ENCODE assay signal across 15 mouse cellular contexts in the genomic region with DNA sequence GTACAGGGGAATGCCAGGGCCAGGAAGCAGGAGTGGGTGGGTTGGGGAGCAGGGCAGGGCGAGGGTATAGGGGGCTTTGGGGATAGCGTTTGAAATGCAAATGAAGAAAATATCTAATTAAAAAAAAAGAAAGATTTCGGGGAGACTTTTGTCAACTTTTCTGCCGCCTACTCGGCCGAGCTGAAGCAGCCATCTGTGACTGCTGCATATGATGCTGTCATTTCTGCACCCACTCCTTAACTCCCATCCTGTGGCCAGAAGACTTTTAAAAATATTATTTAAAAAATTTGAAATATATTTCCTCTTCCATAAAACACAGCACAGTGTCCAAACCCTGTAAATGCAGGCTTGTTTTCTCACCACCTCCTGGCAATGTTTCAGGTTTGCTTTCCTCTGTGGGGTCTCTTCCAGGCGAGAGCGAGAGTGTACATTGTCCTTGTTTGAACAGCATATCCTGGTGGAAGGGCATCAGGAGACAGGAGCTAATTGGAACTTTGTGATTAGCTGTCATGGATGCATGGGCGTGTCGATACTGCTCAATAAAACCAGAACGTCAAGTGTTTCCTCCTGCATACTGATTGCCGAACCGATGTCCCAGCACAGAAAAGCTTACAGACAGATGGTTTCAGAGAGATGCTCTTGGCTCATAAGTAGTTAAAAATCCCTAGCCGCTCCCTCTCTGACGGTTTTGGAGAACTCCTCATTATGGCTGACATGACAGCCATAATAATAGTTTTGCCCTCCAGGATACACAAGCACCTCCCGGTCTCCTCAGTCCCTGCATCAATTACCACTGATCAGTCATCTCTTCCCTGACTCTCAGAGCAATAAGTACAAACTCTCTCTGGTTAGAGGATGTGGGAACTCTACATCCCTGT. TPM values are rescaled to one million over a fixed set of nuclear protein-coding genes. Genes with fewer than 3 reads are reported as not detected.
DNase-seq lines count a peak whose midpoint lies in the region; ATAC-seq lines count a peak whose summit lies in the region.
"Had no signal": no experiment of that assay in that cellular context is flagged by ENCODE, and none has a peak within 500 bp of the region (broad histone marks: within the 10 kb centered on the region; RNA-seq: fewer than 3 reads in every experiment).

No protein-coding gene starts in this region.

- no peak for DNase-seq in forebrain, embryonic 11.5 days (ENCODE audit: low spot score)
- peak; percentile 37 to 41 for DNase-seq in layer of hippocampus, postnatal 36 days
- peak; percentile 32 to 49 for DNase-seq in right cerebral cortex, postnatal 36 days (ENCODE audit: low spot score in 2 of 2)
- DNase-seq in lung, postnatal 14 days: no peak
- DNase-seq in testis, postnatal 14 days (ENCODE audit: low spot score): no peak
- DNase-seq: cerebellum, adult 9-11 months; heart, postnatal 10 days; lung, postnatal 4 days; thymus, postnatal 25 days had no signal

- H3K4me2 ChIP-seq in forebrain, embryonic 13.5 days: peak overlapping the region; percentile 9
- no peak overlapping the region for H3K4me2 ChIP-seq in forebrain, embryonic 11.5 days (ENCODE audit: low read depth, low read length, severe bottlenecking)
- no peak overlapping the region for H3K4me2 ChIP-seq in neural tube, embryonic 13.5 days
- no peak overlapping the region for H3K4me2 ChIP-seq in neural tube, embryonic 15.5 days
- H3K4me2 ChIP-seq: liver, embryonic 15.5 days had no signal

- peak; percentile 78 for ATAC-seq in forebrain, embryonic 13.5 days
- ATAC-seq in forebrain, embryonic 11.5 days (replicated peaks; ENCODE audit: low FRiP score): no peak
- peak; percentile 23; the same call in 1 of the 2 replicates for ATAC-seq in neural tube, embryonic 13.5 days (ENCODE audit: low read depth)
- no peak for ATAC-seq in neural tube, embryonic 15.5 days (ENCODE audit: low FRiP score)

- peaks cover 32% of the 10 kb centered on the region for H3K4me1 ChIP-seq in forebrain, embryonic 13.5 days
- H3K4me1 ChIP-seq in forebrain, embryonic 11.5 days (replicated peaks; ENCODE audit: control insufficient read depth, insufficient read depth, low read length): no peaks in the 10 kb centered on the region
- H3K4me1 ChIP-seq in neural tube, embryonic 13.5 days (replicated peaks): peaks cover 11% of the 10 kb centered on the region
- H3K4me1 ChIP-seq in neural tube, embryonic 15.5 days: peaks cover 14% of the 10 kb centered on the region; the same call in 1 of the 2 replicates
- H3K4me1 ChIP-seq: liver, embryonic 15.5 days had no signal

- H3K4me3 ChIP-seq in forebrain, embryonic 13.5 days: no peak overlapping the region
- no peak overlapping the region for H3K4me3 ChIP-seq in forebrain, embryonic 11.5 days (ENCODE audit: low read depth, low read length)
- no peak overlapping the region for H3K4me3 ChIP-seq in neural tube, embryonic 13.5 days
- H3K4me3 ChIP-seq in neural tube, embryonic 15.5 days (replicated peaks): no peak overlapping the region
- H3K4me3 ChIP-seq: erythroblast, embryonic 14.5 days; liver, embryonic 15.5 days; myocyte had no signal

- no peaks in the 10 kb centered on the region for H3K36me3 ChIP-seq in forebrain, embryonic 13.5 days (ENCODE audit: poor library complexity, severe bottlenecking)
- no peaks in the 10 kb centered on the region for H3K36me3 ChIP-seq in forebrain, embryonic 11.5 days (ENCODE audit: control insufficient read depth, insufficient read depth, low read length)
- no peaks in the 10 kb centered on the region for H3K36me3 ChIP-seq in neural tube, embryonic 13.5 days
- no peaks in the 10 kb centered on the region for H3K36me3 ChIP-seq in neural tube, embryonic 15.5 days
- H3K36me3 ChIP-seq: liver, embryonic 15.5 days had no signal

- 44% methylated on average over 16 of the region's 16 CpGs for WGBS in forebrain, embryonic 13.5 days
- WGBS in forebrain, embryonic 11.5 days: 73% methylated on average over 16 of the region's 16 CpGs
- 63% methylated on average over 16 of the region's 16 CpGs for WGBS in neural tube, embryonic 13.5 days
- WGBS in neural tube, embryonic 15.5 days: 53% methylated on average over 16 of the region's 16 CpGs

- no peaks in the 10 kb centered on the region for H3K9me3 ChIP-seq in forebrain, embryonic 13.5 days (replicated peaks)
- H3K9me3 ChIP-seq in forebrain, embryonic 11.5 days (ENCODE audit: control insufficient read depth, low read length): no peaks in the 10 kb centered on the region
- no peaks in the 10 kb centered on the region for H3K9me3 ChIP-seq in neural tube, embryonic 13.5 days
- H3K9me3 ChIP-seq in neural tube, embryonic 15.5 days (replicated peaks): no peaks in the 10 kb centered on the region
- H3K9me3 ChIP-seq: liver, embryonic 15.5 days had no signal

- H3K27ac ChIP-seq in forebrain, embryonic 13.5 days: peak overlapping the region; percentile 21
- H3K27ac ChIP-seq in forebrain, embryonic 11.5 days (ENCODE audit: low read depth, low read length): no peak overlapping the region
- no peak overlapping the region for H3K27ac ChIP-seq in neural tube, embryonic 13.5 days (replicated peaks)
- H3K27ac ChIP-seq in neural tube, embryonic 15.5 days (replicated peaks): no peak overlapping the region
- H3K27ac ChIP-seq: liver, embryonic 15.5 days had no signal

- no peaks in the 10 kb centered on the region for H3K27me3 ChIP-seq in forebrain, embryonic 13.5 days
- H3K27me3 ChIP-seq in forebrain, embryonic 11.5 days (ENCODE audit: control insufficient read depth, insufficient read depth, low read length): no peaks in the 10 kb centered on the region
- no peaks in the 10 kb centered on the region for H3K27me3 ChIP-seq in neural tube, embryonic 13.5 days
- H3K27me3 ChIP-seq in neural tube, embryonic 15.5 days (replicated peaks): no peaks in the 10 kb centered on the region
- H3K27me3 ChIP-seq: liver, embryonic 15.5 days had no signal

- H3K9ac ChIP-seq in forebrain, embryonic 13.5 days: no peak overlapping the region
- H3K9ac ChIP-seq in forebrain, embryonic 11.5 days (ENCODE audit: low read length): no peak overlapping the region
- H3K9ac ChIP-seq in neural tube, embryonic 13.5 days: no peak overlapping the region
- H3K9ac ChIP-seq in neural tube, embryonic 15.5 days (replicated peaks): no peak overlapping the region
- H3K9ac ChIP-seq: liver, embryonic 15.5 days had no signal

RNA-seq across cellular contexts. Expression of a gene that starts 38.2 kb away (rescaled TPM):
- 5.1 and 6.7 TPM in 2 replicates for polyA plus RNA-seq in forebrain, embryonic 13.5 days (2015; fragmentation: Nextera tagmentation; extraction: Ambion mirVana)
- polyA plus RNA-seq in forebrain, embryonic 11.5 days (2014; fragmentation: Nextera tagmentation; extraction: Ambion mirVana): 5.0 and 5.3 TPM in 2 replicates
- 8.1 and 8.7 TPM in 2 replicates for polyA plus RNA-seq in neural tube, embryonic 13.5 days (2015; fragmentation: Nextera tagmentation; extraction: Ambion mirVana)
- 7.0 and 7.3 TPM in 2 replicates for polyA plus RNA-seq in neural tube, embryonic 15.5 days (2015; fragmentation: Nextera tagmentation; extraction: Ambion mirVana)
- 10 to 100 TPM; 67.3 to 71.1 TPM for total RNA-seq in layer of hippocampus, postnatal 36 days (2021)

Comparison
In these comparisons a context has a peak if more than half of its experiments do, and no peak if none do; other contexts are left out.
1. ATAC-seq: peak in forebrain, embryonic 13.5 days (single experiment) and neural tube, embryonic 13.5 days (single experiment); none in forebrain, embryonic 11.5 days (single experiment) and neural tube, embryonic 15.5 days (single experiment).
2. DNase-seq: peak in layer of hippocampus, postnatal 36 days (2 of 2) and right cerebral cortex, postnatal 36 days (2 of 2); none in forebrain, embryonic 11.5 days (single experiment), lung, postnatal 14 days (single experiment) and testis, postnatal 14 days (single experiment).